Mouse (Mus musculus) erythroblast, adult 5-6 weeks (primary cell): ENCODE measurements around the gene Krtap16-1. TPM values are rescaled to one million over a fixed set of nuclear protein-coding genes. Genes with fewer than 3 reads are reported as not detected.

ENCODE experiments used
- ATAC-seq: replicated peaks from 2 replicates; pipeline ENCODE4 v1.8.0; 2016; ENCODE audit warnings: moderate number of reproducible peaks, mild to moderate bottlenecking, moderate TSS enrichment, inconsistent platforms; ENCODE audit not compliant: poor library complexity, low FRiP score, severe bottlenecking
- total RNA-seq, 2 experiments: library from RNA; stranded (forward) in 1 of 2; stranded (reverse) in 1 of 2; fragments of 150-400 nt in 1 of 2; fragments of 200-764, 138-1000 nt in 1 of 2; gene quantifications; 2 replicates each; pipeline versions ENCODE4 v1.2.3 to v1.2.4; 2015 to 2017; ENCODE audit warnings: low replicate concordance in 2 of 2

Krtap16-1 gene
- total RNA-seq, 2 experiments from 2014 or later = not detected

DNA sequence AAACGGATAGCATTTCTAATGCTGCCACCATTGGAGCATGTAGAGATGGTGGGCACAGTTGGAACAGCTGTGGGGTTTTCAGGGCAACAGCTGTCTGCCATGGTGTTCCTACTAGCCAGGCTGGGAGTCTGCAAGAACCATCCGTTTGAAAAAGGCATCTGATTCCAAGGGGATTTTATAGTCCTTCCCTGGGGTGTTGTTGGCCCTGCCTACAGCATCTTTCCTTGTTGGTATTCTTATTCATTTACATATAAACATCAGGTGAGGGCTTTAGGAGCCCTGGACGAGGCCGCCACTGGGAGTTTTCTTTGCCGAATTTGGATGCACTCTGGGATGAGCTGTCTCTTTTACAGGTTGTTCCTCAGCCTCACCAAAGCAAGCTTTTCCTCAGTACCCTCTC, 7.4 kb downstream of the Krtap16-1 start, which contains the start of gene Krtap29-1:
Gene Krtap29-1 (minus strand): TSS at position 101 of the 400 bp plus-strand sequence.
- no peak for ATAC-seq

DNA sequence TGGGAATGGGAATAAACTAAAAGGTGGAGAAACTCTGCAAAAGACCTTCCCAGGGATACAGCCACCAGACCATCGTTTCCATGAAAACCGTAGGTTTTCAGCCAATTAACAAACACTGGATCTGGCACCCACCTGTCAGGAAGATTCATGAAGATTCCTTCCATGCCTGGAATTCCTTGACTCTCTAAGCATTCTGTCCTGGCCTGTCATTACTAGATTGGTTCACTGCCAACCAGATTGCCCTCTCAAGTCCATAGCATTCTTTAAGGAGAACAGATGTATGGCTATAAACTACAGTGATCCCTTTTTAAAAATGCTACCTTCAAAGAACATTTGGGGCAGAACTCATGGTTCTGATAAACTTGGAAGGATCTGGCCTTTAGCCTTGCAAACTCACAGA, 20.4 kb downstream of the Krtap16-1 start:
- ATAC-seq = no peak

DNA sequence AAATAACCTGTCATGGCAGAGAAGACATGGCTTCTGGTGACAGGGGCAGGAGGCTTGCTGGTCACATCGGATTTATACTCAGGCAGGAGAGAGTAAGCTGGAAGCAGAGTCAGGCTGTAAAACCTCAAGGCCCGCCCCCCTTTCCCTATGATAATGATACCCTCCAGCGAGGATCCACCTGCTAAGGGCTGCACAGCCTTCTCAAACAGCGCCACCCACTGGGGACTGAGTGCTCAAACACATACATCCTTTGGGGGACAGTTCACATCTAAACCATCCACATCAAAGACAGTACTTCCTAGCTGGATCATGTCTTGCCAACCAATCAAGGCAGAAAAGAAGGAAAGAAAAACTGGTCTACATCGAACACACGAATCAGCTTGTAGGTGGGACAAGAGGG, 22.2 kb downstream of the Krtap16-1 start:
- no peak for ATAC-seq

DNA sequence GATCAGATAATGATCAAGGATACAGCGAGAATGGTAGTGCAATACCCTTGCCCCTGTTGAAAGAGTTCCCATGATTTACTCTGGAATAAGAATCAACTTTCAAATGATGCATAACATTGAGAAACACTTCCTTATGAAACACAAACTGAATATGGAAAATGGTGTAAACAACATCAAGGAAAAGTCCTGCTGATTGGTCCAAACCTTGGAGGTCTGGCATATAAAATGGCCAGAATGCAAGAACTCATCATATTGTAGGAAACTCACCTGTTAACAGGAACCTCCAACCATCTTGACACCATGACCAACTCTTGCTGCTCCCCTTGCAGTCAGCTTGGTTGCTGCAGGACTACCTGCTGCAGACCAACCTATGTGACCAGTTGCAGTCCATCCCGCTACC, 38.2 kb downstream of the Krtap16-1 start, which contains the start of gene Krtap9-5:
Gene Krtap9-5 (plus strand): TSS at position 301 of the 400 bp plus-strand sequence.
- ATAC-seq = no peak

DNA sequence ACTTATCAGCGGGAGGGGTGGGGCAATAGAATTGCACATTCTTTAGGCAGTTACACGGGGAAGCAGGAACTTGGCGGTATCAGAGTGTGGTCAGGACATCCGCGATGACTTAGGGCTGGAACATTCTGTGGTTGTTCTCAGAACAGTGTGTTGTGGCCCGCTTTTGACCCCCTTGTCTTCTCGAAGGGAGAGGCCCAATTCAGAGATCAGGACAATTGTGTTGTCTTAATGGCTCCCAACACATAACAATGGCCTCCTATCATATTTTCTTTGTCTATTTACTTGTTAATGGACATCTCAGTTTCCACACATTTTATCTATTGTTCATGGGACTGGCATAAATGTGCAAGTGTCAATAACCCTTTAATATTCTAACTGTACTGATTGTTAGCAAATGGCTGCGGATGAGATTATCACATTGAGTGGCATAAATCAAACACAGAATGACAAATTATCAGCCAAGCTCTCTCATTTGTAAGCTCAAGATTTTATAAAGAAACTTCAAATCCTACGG, 48.6 kb downstream of the Krtap16-1 start:
- no peak for ATAC-seq

DNA sequence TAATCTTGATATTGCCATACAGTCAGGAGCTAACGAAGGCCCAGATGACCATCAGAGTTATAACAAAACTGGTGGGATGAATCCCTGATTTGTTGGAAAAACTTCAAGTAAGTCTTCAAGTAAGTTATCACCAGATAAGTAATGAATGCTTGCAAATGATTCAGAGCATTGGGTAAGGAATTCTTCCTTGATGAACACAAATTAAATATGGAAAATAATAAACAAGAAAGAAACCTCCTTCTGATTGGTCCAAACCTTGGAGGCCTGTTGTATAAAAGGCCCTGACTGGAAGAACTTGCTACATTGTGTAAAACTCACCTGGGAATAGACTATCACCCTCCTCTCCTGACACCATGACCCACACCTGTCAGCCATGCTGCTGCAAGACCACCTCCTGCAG, 50.4 kb downstream of the Krtap16-1 start, which contains the start of gene Krtap31-2:
Gene Krtap31-2 (plus strand): TSS at position 301 of the 400 bp plus-strand sequence.
- no peak for ATAC-seq

Other genes starting within 250 kb of the Krtap16-1 start
Only the 30 nearest of the 32 such genes appear.
- not detected in 2 replicates for gene Krtap4-8, start 205.9 kb downstream of the Krtap16-1 start, total RNA-seq (2015; ENCODE audit: low replicate concordance)
- gene Krtap4-8, start 205.9 kb downstream of the Krtap16-1 start, total RNA-seq (2017; ENCODE audit: low replicate concordance) = not detected in 2 replicates
- not detected in 2 replicates for gene Krtap4-9, start 201.4 kb downstream of the Krtap16-1 start, total RNA-seq (2015; ENCODE audit: low replicate concordance)
- not detected in 2 replicates for gene Krtap4-9, start 201.4 kb downstream of the Krtap16-1 start, total RNA-seq (2017; ENCODE audit: low replicate concordance)
- gene Gm11596, start 193.1 kb downstream of the Krtap16-1 start, total RNA-seq (2015; ENCODE audit: low replicate concordance) = not detected in 2 replicates
- gene Gm11596, start 193.1 kb downstream of the Krtap16-1 start, total RNA-seq (2017; ENCODE audit: low replicate concordance) = not detected in 2 replicates
- not detected in 2 replicates for gene Gm11569, start 187.7 kb downstream of the Krtap16-1 start, total RNA-seq (2015; ENCODE audit: low replicate concordance)
- gene Gm11569, start 187.7 kb downstream of the Krtap16-1 start, total RNA-seq (2017; ENCODE audit: low replicate concordance) = not detected in 2 replicates
- not detected in 2 replicates for gene Gm11554, start 182.2 kb downstream of the Krtap16-1 start, total RNA-seq (2015; ENCODE audit: low replicate concordance)
- gene Gm11554, start 182.2 kb downstream of the Krtap16-1 start, total RNA-seq (2017; ENCODE audit: low replicate concordance) = not detected in 2 replicates
- gene Krtap4-13, start 176.7 kb downstream of the Krtap16-1 start, total RNA-seq (2015; ENCODE audit: low replicate concordance) = not detected in 2 replicates
- not detected in 2 replicates for gene Krtap4-13, start 176.7 kb downstream of the Krtap16-1 start, total RNA-seq (2017; ENCODE audit: low replicate concordance)
- not detected in 2 replicates for gene Gm11564, start 170.9 kb downstream of the Krtap16-1 start, total RNA-seq (2015; ENCODE audit: low replicate concordance)
- not detected in 2 replicates for gene Gm11564, start 170.9 kb downstream of the Krtap16-1 start, total RNA-seq (2017; ENCODE audit: low replicate concordance)
- not detected in 2 replicates for gene 2300003K06Rik, start 148.5 kb downstream of the Krtap16-1 start, total RNA-seq (2015; ENCODE audit: low replicate concordance)
- gene 2300003K06Rik, start 148.5 kb downstream of the Krtap16-1 start, total RNA-seq (2017; ENCODE audit: low replicate concordance) = not detected in 2 replicates
- not detected in 2 replicates for gene Krtap4-16, start 135.0 kb downstream of the Krtap16-1 start, total RNA-seq (2015; ENCODE audit: low replicate concordance)
- not detected in 2 replicates for gene Krtap4-16, start 135.0 kb downstream of the Krtap16-1 start, total RNA-seq (2017; ENCODE audit: low replicate concordance)
- gene Gm11568, start 128.7 kb downstream of the Krtap16-1 start, total RNA-seq (2015; ENCODE audit: low replicate concordance) = not detected in 2 replicates
- not detected in 2 replicates for gene Gm11568, start 128.7 kb downstream of the Krtap16-1 start, total RNA-seq (2017; ENCODE audit: low replicate concordance)
- not detected in 2 replicates for gene Gm11559, start 122.1 kb downstream of the Krtap16-1 start, total RNA-seq (2015; ENCODE audit: low replicate concordance)
- gene Gm11559, start 122.1 kb downstream of the Krtap16-1 start, total RNA-seq (2017; ENCODE audit: low replicate concordance) = 1.3 TPM in 1 of 2 replicates, not detected in the other
- not detected in 2 replicates for gene Krtap9-1, start 113.2 kb downstream of the Krtap16-1 start, total RNA-seq (2015; ENCODE audit: low replicate concordance)
- not detected in 2 replicates for gene Krtap9-1, start 113.2 kb downstream of the Krtap16-1 start, total RNA-seq (2017; ENCODE audit: low replicate concordance)
- not detected in 2 replicates for gene Gm11567, start 107.4 kb downstream of the Krtap16-1 start, total RNA-seq (2015; ENCODE audit: low replicate concordance)
- not detected in 2 replicates for gene Gm11567, start 107.4 kb downstream of the Krtap16-1 start, total RNA-seq (2017; ENCODE audit: low replicate concordance)
- gene Krtap31-1, start 78.7 kb downstream of the Krtap16-1 start, total RNA-seq (2015; ENCODE audit: low replicate concordance) = not detected in 2 replicates
- not detected in 2 replicates for gene Krtap31-1, start 78.7 kb downstream of the Krtap16-1 start, total RNA-seq (2017; ENCODE audit: low replicate concordance)
- gene Gm11565, start 71.8 kb downstream of the Krtap16-1 start, total RNA-seq (2015; ENCODE audit: low replicate concordance) = not detected in 2 replicates
- not detected in 2 replicates for gene Gm11565, start 71.8 kb downstream of the Krtap16-1 start, total RNA-seq (2017; ENCODE audit: low replicate concordance)
- not detected in 2 replicates for gene Krtap31-2, start 50.3 kb downstream of the Krtap16-1 start, total RNA-seq (2015; ENCODE audit: low replicate concordance)
- not detected in 2 replicates for gene Krtap31-2, start 50.3 kb downstream of the Krtap16-1 start, total RNA-seq (2017; ENCODE audit: low replicate concordance)
- not detected in 2 replicates for gene Krtap9-5, start 38.1 kb downstream of the Krtap16-1 start, total RNA-seq (2015; ENCODE audit: low replicate concordance)
- gene Krtap9-5, start 38.1 kb downstream of the Krtap16-1 start, total RNA-seq (2017; ENCODE audit: low replicate concordance) = not detected in 2 replicates
- not detected in 2 replicates for gene Krtap29-1, start 7.5 kb downstream of the Krtap16-1 start, total RNA-seq (2015; ENCODE audit: low replicate concordance)
- not detected in 2 replicates for gene Krtap29-1, start 7.5 kb downstream of the Krtap16-1 start, total RNA-seq (2017; ENCODE audit: low replicate concordance)
- not detected in 2 replicates for gene Krtap17-1, start 7.4 kb upstream of the Krtap16-1 start, total RNA-seq (2015; ENCODE audit: low replicate concordance)
- not detected in 2 replicates for gene Krtap17-1, start 7.4 kb upstream of the Krtap16-1 start, total RNA-seq (2017; ENCODE audit: low replicate concordance)
- gene Krt33a, start 29.6 kb upstream of the Krtap16-1 start, total RNA-seq (2015; ENCODE audit: low replicate concordance) = not detected in 2 replicates
- gene Krt33a, start 29.6 kb upstream of the Krtap16-1 start, total RNA-seq (2017; ENCODE audit: low replicate concordance) = not detected in 2 replicates
- not detected in 2 replicates for gene Krt33b, start 43.3 kb upstream of the Krtap16-1 start, total RNA-seq (2015; ENCODE audit: low replicate concordance)
- gene Krt33b, start 43.3 kb upstream of the Krtap16-1 start, total RNA-seq (2017; ENCODE audit: low replicate concordance) = not detected in 2 replicates
- not detected in 2 replicates for gene Krt34, start 55.0 kb upstream of the Krtap16-1 start, total RNA-seq (2015; ENCODE audit: low replicate concordance)
- not detected in 2 replicates for gene Krt34, start 55.0 kb upstream of the Krtap16-1 start, total RNA-seq (2017; ENCODE audit: low replicate concordance)
- not detected in 2 replicates for gene Krt31, start 64.0 kb upstream of the Krtap16-1 start, total RNA-seq (2015; ENCODE audit: low replicate concordance)
- gene Krt31, start 64.0 kb upstream of the Krtap16-1 start, total RNA-seq (2017; ENCODE audit: low replicate concordance) = not detected in 2 replicates
- gene Krt32, start 101.6 kb upstream of the Krtap16-1 start, total RNA-seq (2015; ENCODE audit: low replicate concordance) = not detected in 2 replicates
- not detected in 2 replicates for gene Krt32, start 101.6 kb upstream of the Krtap16-1 start, total RNA-seq (2017; ENCODE audit: low replicate concordance)
- not detected in 2 replicates for gene Krt35, start 109.6 kb upstream of the Krtap16-1 start, total RNA-seq (2015; ENCODE audit: low replicate concordance)
- gene Krt35, start 109.6 kb upstream of the Krtap16-1 start, total RNA-seq (2017; ENCODE audit: low replicate concordance) = not detected in 2 replicates
- not detected in 2 replicates for gene Krt36, start 119.0 kb upstream of the Krtap16-1 start, total RNA-seq (2015; ENCODE audit: low replicate concordance)
- not detected in 2 replicates for gene Krt36, start 119.0 kb upstream of the Krtap16-1 start, total RNA-seq (2017; ENCODE audit: low replicate concordance)
- gene Krt13, start 135.0 kb upstream of the Krtap16-1 start, total RNA-seq (2015; ENCODE audit: low replicate concordance) = not detected in 2 replicates
- not detected in 2 replicates for gene Krt13, start 135.0 kb upstream of the Krtap16-1 start, total RNA-seq (2017; ENCODE audit: low replicate concordance)
- not detected in 2 replicates for gene Krt15, start 149.3 kb upstream of the Krtap16-1 start, total RNA-seq (2015; ENCODE audit: low replicate concordance)
- gene Krt15, start 149.3 kb upstream of the Krtap16-1 start, total RNA-seq (2017; ENCODE audit: low replicate concordance) = not detected in 2 replicates
- gene Krt19, start 162.1 kb upstream of the Krtap16-1 start, total RNA-seq (2015; ENCODE audit: low replicate concordance) = not detected in 2 replicates
- gene Krt19, start 162.1 kb upstream of the Krtap16-1 start, total RNA-seq (2017; ENCODE audit: low replicate concordance) = not detected in 2 replicates
- not detected in 2 replicates for gene Krt9, start 206.6 kb upstream of the Krtap16-1 start, total RNA-seq (2015; ENCODE audit: low replicate concordance)
- gene Krt9, start 206.6 kb upstream of the Krtap16-1 start, total RNA-seq (2017; ENCODE audit: low replicate concordance) = 0.28 TPM in 1 of 2 replicates, not detected in the other